In the genomic region with DNA sequence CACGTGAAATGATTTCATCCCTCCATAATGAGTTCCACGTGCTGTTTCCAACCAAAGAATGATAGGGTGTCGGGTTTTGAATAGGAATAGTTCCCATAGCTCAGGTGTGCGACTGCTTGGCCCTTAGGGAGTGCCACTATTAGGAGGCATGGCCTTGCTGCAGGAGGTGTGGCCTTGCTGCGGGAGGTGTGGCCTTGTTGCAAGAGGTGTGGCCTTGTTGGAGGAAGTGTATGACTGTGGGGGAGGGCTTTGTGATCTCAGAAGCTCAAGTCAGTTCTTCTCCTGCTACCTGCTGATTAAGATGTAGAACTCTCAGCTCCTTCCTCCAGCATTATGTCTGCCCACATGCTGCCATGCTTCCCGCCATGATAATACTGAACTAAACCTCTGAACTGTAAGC, we compare ENCODE assay signal across 22 mouse cellular contexts. TPM values are rescaled to one million over a fixed set of nuclear protein-coding genes. Genes with fewer than 3 reads are reported as not detected.
DNase-seq lines count a peak whose midpoint lies in the region; ATAC-seq and TF ChIP-seq lines count a peak whose summit lies in the region.
"Had no signal": no experiment of that assay in that cellular context is flagged by ENCODE, and none has a peak within 500 bp of the region (broad histone marks: within the 10 kb centered on the region; RNA-seq: fewer than 3 reads in every experiment).

No protein-coding gene starts in this region.

- no peak overlapping the region for H3K4me3 ChIP-seq in CH12.LX (replicated peaks in 1 of 3; ENCODE audit: low read depth in 2 of 3, low read length in 2 of 3, poor library complexity in 1 of 3)
- H3K4me3 ChIP-seq in liver, embryonic 13.5 days (replicated peaks) = no peak overlapping the region
- H3K4me3 ChIP-seq: erythroblast, embryonic 14.5 days; hindbrain, embryonic 13.5 days; limb, embryonic 12.5 days; midbrain, embryonic 12.5 days had no signal

- H3K4me1 ChIP-seq in CH12.LX (ENCODE audit: control insufficient read depth in 1 of 2, insufficient read depth in 2 of 2) = peaks cover 6 to 10% of the 10 kb centered on the region in 2 experiments; a peak in 2 of 4 replicates
- no peaks in the 10 kb centered on the region for H3K4me1 ChIP-seq in liver, embryonic 13.5 days (replicated peaks)
- H3K4me1 ChIP-seq: hindbrain, embryonic 13.5 days; limb, embryonic 12.5 days; midbrain, embryonic 12.5 days had no signal

- H3K9me3 ChIP-seq in CH12.LX (replicated peaks; ENCODE audit: low read length) = no peaks in the 10 kb centered on the region
- no peaks in the 10 kb centered on the region for H3K9me3 ChIP-seq in liver, embryonic 13.5 days (replicated peaks)
- H3K9me3 ChIP-seq: hindbrain, embryonic 13.5 days; limb, embryonic 12.5 days; midbrain, embryonic 12.5 days had no signal

- no peak overlapping the region for H3K9ac ChIP-seq in CH12.LX (ENCODE audit: insufficient read depth, low read depth)
- no peak overlapping the region for H3K9ac ChIP-seq in liver, embryonic 13.5 days
- H3K9ac ChIP-seq: hindbrain, embryonic 13.5 days; limb, embryonic 12.5 days; midbrain, embryonic 12.5 days had no signal

- H3K4me2 ChIP-seq in CH12.LX (ENCODE audit: insufficient read depth, low read depth, poor library complexity, severe bottlenecking) = peak overlapping the region; percentile 44; the same call in 1 of the 2 replicates
- H3K4me2 ChIP-seq in liver, embryonic 13.5 days = no peak overlapping the region
- H3K4me2 ChIP-seq: heart, embryonic 11.5 days; hindbrain, embryonic 13.5 days; limb, embryonic 12.5 days; midbrain, embryonic 12.5 days had no signal

- no peaks in the 10 kb centered on the region for H3K27me3 ChIP-seq in CH12.LX (replicated peaks)
- no peaks in the 10 kb centered on the region for H3K27me3 ChIP-seq in liver, embryonic 13.5 days
- H3K27me3 ChIP-seq: hindbrain, embryonic 13.5 days; limb, embryonic 12.5 days; midbrain, embryonic 12.5 days had no signal

- dilution Hi-C loops in CH12.LX (cut with MboI; ENCODE audit: extremely low pct_ligation_motif_present, extremely low pct_unique_long_range_greater_than_20kb, low sequenced_read_pairs) = no loop called here

- no peak for TF ChIP-seq RAD21 in CH12.LX (IDR thresholded peaks at IDR 0.05; ENCODE audit: low read depth, low read length)

- in situ Hi-C loops in CH12.LX (cut with MboI; ENCODE audit: low pct_ligation_motif_present, low pct_unique_long_range_greater_than_20kb, low sequenced_read_pairs) = no loop called here

- no peak for ATAC-seq in CD4-positive, CD25-positive, alpha-beta regulatory T cell, adult 4 months
- ATAC-seq in common myeloid progenitor, adult 5-6 weeks (replicated peaks; ENCODE audit: low read depth, poor library complexity, severe bottlenecking) = peak; percentile 73; the same call in 1 of the 2 replicates
- 0 out of 2 replicates have a peak, but pooled peaks have one; percentile 41 for ATAC-seq in liver, embryonic 13.5 days (ENCODE audit: low read depth)
- ATAC-seq in monocyte, adult 5-6 weeks (replicated peaks; ENCODE audit: insufficient number of reproducible peaks, low FRiP score, low TSS enrichment, poor library complexity, severe bottlenecking) = no peak
- ATAC-seq: forebrain, embryonic 16.5 days had no signal

- H3K79me2 ChIP-seq in CH12.LX (replicated peaks; ENCODE audit: control insufficient read depth, extremely low read depth, insufficient read depth, poor library complexity, severe bottlenecking) = no peaks in the 10 kb centered on the region

- peak; percentile 40 for TF ChIP-seq POLR2A in CH12.LX (IDR thresholded peaks at IDR 0.05; ENCODE audit: low read depth, low read length)

- H3K36me3 ChIP-seq in CH12.LX (replicated peaks in 1 of 2; ENCODE audit: control insufficient read depth in 1 of 2, insufficient read depth in 1 of 2, low read length in 1 of 2) = no peaks in the 10 kb centered on the region
- no peaks in the 10 kb centered on the region for H3K36me3 ChIP-seq in liver, embryonic 13.5 days
- H3K36me3 ChIP-seq: hindbrain, embryonic 13.5 days; limb, embryonic 12.5 days; midbrain, embryonic 12.5 days had no signal

- no peak for TF ChIP-seq EP300 in CH12.LX (IDR thresholded peaks at IDR 0.05; ENCODE audit: low read length)

- peak; percentile 2 for DNase-seq in CD4-positive, CD25-positive, alpha-beta regulatory T cell, adult 2 months (ENCODE audit: low read depth, low spot score)
- peak; percentile 63 for DNase-seq in CH12.LX (ENCODE audit: extremely low read depth)
- no peak for DNase-seq in liver, embryonic 13.5 days
- DNase-seq in ovary, postnatal 10 days (ENCODE audit: low spot score) = no peak
- no peak for DNase-seq in spleen, adult 12 weeks (ENCODE audit: low spot score)
- DNase-seq: cerebellum, postnatal 10 days; heart, postnatal 14 days; kidney, adult 18-20 months; kidney, postnatal 25 days; layer of hippocampus, adult 9-11 months; lung, adult 18-20 months; retina, postnatal 1 day; thymus, adult 18-20 months had no signal

- WGBS in liver, embryonic 13.5 days (ENCODE audit: insufficient replicate concordance) = 46% methylated on average over 6 of the region's 6 CpGs

- no peak for TF ChIP-seq CTCF in CH12.LX (conservative IDR thresholded peaks at IDR 0.05 in 1 of 2, IDR thresholded peaks at IDR 0.05 in 1 of 2; ENCODE audit: low read depth in 2 of 2, low read length in 2 of 2)

- no peak overlapping the region for H3K27ac ChIP-seq in CH12.LX (ENCODE audit: insufficient read depth, low read depth)
- H3K27ac ChIP-seq in liver, embryonic 13.5 days = no peak overlapping the region
- H3K27ac ChIP-seq: hindbrain, embryonic 13.5 days; limb, embryonic 12.5 days; midbrain, embryonic 12.5 days had no signal

TF ChIP-seq in CH12.LX, 34 proteins besides CTCF, POLR2A, EP300 and RAD21:
- no peak for TF ChIP-seq ZC3H11A (IDR thresholded peaks at IDR 0.05; ENCODE audit: low read depth, low read length)
- TF ChIP-seq HCFC1 (IDR thresholded peaks at IDR 0.05; ENCODE audit: low read depth, low read length) = no peak
- TF ChIP-seq SMC3 (IDR thresholded peaks at IDR 0.05; ENCODE audit: low read depth, low read length) = no peak
- no peak for TF ChIP-seq MYC (IDR thresholded peaks at IDR 0.05; ENCODE audit: low read depth, low read length)
- TF ChIP-seq USF1 (IDR thresholded peaks at IDR 0.05; ENCODE audit: low read depth, low read length) = no peak
- TF ChIP-seq KAT2A (IDR thresholded peaks at IDR 0.05; ENCODE audit: insufficient replicate concordance, low read length) = no peak
- no peak for TF ChIP-seq ETS1 (conservative IDR thresholded peaks at IDR 0.05; ENCODE audit: low read depth, low read length)
TF ChIP-seq in CH12.LX: peak in this region for 0.

RNA-seq across cellular contexts. Expression of a gene that starts 17.3 kb away (rescaled TPM):
- polyA plus RNA-seq in CD4-positive, CD25-positive, alpha-beta regulatory T cell, adult 4 months (2017; shearing (Covaris generic)) = under 1 TPM in 1 of 2 experiments, not detected in 1; 0.05 TPM
- total RNA-seq in CH12.LX (2012; rRNA removed) (0.21 and 1.1 TPM in 2 replicates), CH12.LX (2014; rRNA removed) (0.13 TPM in 1 of 2 replicates, not detected in the other)
- 0.03 and 0.13 TPM in 2 replicates for polyA plus RNA-seq in CH12.LX (2012; ENCODE audit: insufficient read length, low read depth)
- total RNA-seq in common myeloid progenitor, adult 5-6 weeks (2017) = 2.7 and 4.3 TPM in 2 replicates
- polyA plus RNA-seq in liver, embryonic 13.5 days (2015; fragmentation: Nextera tagmentation; extraction: Ambion mirVana) = 0.21 and 0.41 TPM in 2 replicates
- 0.39 TPM in 1 of 3 replicates, not detected in the others for total RNA-seq in monocyte, adult 5-6 weeks (2017)
- polyA plus RNA-seq: erythroblast, embryonic 14.5 days had no signal

RNA-seq across cellular contexts. Expression of a gene that starts 48.6 kb away (rescaled TPM):
- 10 to 100 TPM; 15.5 to 16.2 TPM for polyA plus RNA-seq in CD4-positive, CD25-positive, alpha-beta regulatory T cell, adult 4 months (2017; shearing (Covaris generic))
- total RNA-seq in CH12.LX (2012; rRNA removed) = 33.1 and 37.1 TPM in 2 replicates
- total RNA-seq in CH12.LX (2014; rRNA removed) = 45.8 and 50.9 TPM in 2 replicates
- 51.4 and 51.7 TPM in 2 replicates for polyA plus RNA-seq in CH12.LX (2012; ENCODE audit: insufficient read length, low read depth)
- total RNA-seq in common myeloid progenitor, adult 5-6 weeks (2017) = 19.4 and 19.9 TPM in 2 replicates
- 14.1 and 23.3 TPM in 2 replicates for polyA plus RNA-seq in liver, embryonic 13.5 days (2015; fragmentation: Nextera tagmentation; extraction: Ambion mirVana)
- total RNA-seq in monocyte, adult 5-6 weeks (2017) = 4.2 to 14.4 TPM (median 7.1 TPM) in 3 replicates

Comparison
In these comparisons a context has a peak if more than half of its experiments do, and no peak if none do; other contexts are left out.
1. DNase-seq: peak in CD4-positive, CD25-positive, alpha-beta regulatory T cell, adult 2 months (single experiment) and CH12.LX (single experiment); none in liver, embryonic 13.5 days (single experiment), ovary, postnatal 10 days (single experiment) and spleen, adult 12 weeks (single experiment).
2. ATAC-seq: peak in common myeloid progenitor, adult 5-6 weeks (single experiment) and liver, embryonic 13.5 days (single experiment); none in CD4-positive, CD25-positive, alpha-beta regulatory T cell, adult 4 months (single experiment) and monocyte, adult 5-6 weeks (single experiment).